In the genomic region with DNA sequence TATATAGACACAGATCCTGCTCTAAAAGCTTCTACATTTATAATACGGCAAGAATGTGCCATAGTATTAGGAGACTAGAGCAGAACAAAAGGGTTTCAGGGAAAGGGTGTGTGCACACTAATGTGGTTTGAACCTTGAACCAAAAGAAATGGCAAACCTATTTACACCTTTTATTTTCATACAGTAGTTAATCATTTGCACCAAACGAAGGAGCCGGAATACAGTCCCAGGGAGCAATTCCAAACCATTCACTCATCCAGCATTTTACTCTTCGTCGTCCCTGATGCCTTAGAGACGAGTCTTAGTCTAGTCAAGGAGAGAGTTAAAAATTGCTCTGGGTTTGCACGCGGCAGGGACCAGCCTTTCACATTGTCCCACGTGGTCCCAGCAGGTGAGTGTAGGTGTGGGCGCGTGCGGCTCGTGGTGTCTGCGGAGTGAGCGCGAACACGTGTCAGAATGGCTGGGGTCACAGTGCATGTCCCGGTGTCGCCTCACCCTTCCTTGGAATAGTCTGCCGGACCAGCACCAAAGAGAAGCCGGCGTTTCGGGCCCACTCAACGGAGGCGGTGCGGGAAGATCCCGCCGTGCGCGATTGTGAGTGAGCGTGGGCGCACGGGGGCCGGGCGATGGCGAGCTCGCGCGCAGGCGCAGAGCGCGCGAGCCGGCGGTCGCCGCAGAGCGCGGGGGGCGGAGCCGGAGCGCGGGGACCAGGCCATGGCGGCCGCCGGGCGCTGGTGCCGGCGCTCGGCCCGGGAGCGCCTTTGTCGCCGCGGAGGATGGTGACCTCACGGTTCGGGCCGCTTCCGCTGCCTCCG, we compare ENCODE assay signal across 8 mouse cellular contexts. TPM values are rescaled to one million over a fixed set of nuclear protein-coding genes. Genes with fewer than 3 reads are reported as not detected.
DNase-seq lines count a peak whose midpoint lies in the region; ATAC-seq lines count a peak whose summit lies in the region.

A gene (plus strand): TSS at position 684 of the 815 bp plus-strand sequence.

- peak; percentile 84 for DNase-seq in neural tube, embryonic 11.5 days (ENCODE audit: low spot score)
- DNase-seq in neural tube, embryonic 10.5 days (ENCODE audit: extremely low spot score, low spot score): no peak
- DNase-seq in embryonic facial prominence, embryonic 10.5 days (ENCODE audit: low spot score): peak; percentile 77
- peak; percentile 83 for DNase-seq in kidney, adult 11 months
- peak; percentile 69 for DNase-seq in left cerebral cortex, postnatal 4 days
- no peak for DNase-seq in midbrain, embryonic 11.5 days (ENCODE audit: low spot score, missing footprints)
- peak; percentile 79 for DNase-seq in spleen, adult 12 weeks (ENCODE audit: low spot score)

- no peaks in the 10 kb centered on the region for H3K36me3 ChIP-seq in neural tube, embryonic 11.5 days (ENCODE audit: control insufficient read depth, insufficient read depth, low read length)
- 0 out of 2 replicates have a peak, but pooled peaks cover 4% of the 10 kb centered on the region for H3K36me3 ChIP-seq in embryonic facial prominence, embryonic 10.5 days (replicated peaks)
- no peaks in the 10 kb centered on the region for H3K36me3 ChIP-seq in midbrain, embryonic 11.5 days (ENCODE audit: control insufficient read depth, insufficient read depth, low read length)

- peak within 1 kb of the TSS; percentile 95 for H3K4me3 ChIP-seq in neural tube, embryonic 11.5 days (ENCODE audit: low read depth, low read length)
- peak within 1 kb of the TSS; percentile 98 for H3K4me3 ChIP-seq in embryonic facial prominence, embryonic 10.5 days
- peak within 1 kb of the TSS; percentile 94 for H3K4me3 ChIP-seq in midbrain, embryonic 11.5 days (ENCODE audit: low read depth, low read length)

- peak within 1 kb of the TSS; percentile 96 for H3K9ac ChIP-seq in neural tube, embryonic 11.5 days (ENCODE audit: low read length)
- H3K9ac ChIP-seq in midbrain, embryonic 11.5 days (ENCODE audit: low read length): peak within 1 kb of the TSS; percentile 96

- WGBS in neural tube, embryonic 11.5 days: 1% methylated on average over 56 of the region's 70 CpGs
- 1% methylated on average over 70 of the region's 70 CpGs for WGBS in embryonic facial prominence, embryonic 10.5 days
- 2% methylated on average over 59 of the region's 70 CpGs for WGBS in midbrain, embryonic 11.5 days

- intact Hi-C loops in left cerebral cortex, postnatal 4 days (cut with DNase I): loop anchor here (5.0 kb wide), 1 partner anchor 46 kb away; a partner anchor contains a TSS

- H3K27me3 ChIP-seq in neural tube, embryonic 11.5 days (ENCODE audit: control insufficient read depth, insufficient read depth, low read length): no peaks in the 10 kb centered on the region
- H3K27me3 ChIP-seq in embryonic facial prominence, embryonic 10.5 days (replicated peaks; ENCODE audit: low read depth, poor library complexity, severe bottlenecking): no peaks in the 10 kb centered on the region
- no peaks in the 10 kb centered on the region for H3K27me3 ChIP-seq in midbrain, embryonic 11.5 days (ENCODE audit: control insufficient read depth, insufficient read depth, low read length)

- H3K9me3 ChIP-seq in neural tube, embryonic 11.5 days (ENCODE audit: control insufficient read depth, low read length): no peaks in the 10 kb centered on the region
- no peaks in the 10 kb centered on the region for H3K9me3 ChIP-seq in embryonic facial prominence, embryonic 10.5 days
- H3K9me3 ChIP-seq in midbrain, embryonic 11.5 days (ENCODE audit: control insufficient read depth, low read length): no peaks in the 10 kb centered on the region

- H3K4me1 ChIP-seq in neural tube, embryonic 11.5 days (ENCODE audit: control insufficient read depth, insufficient read depth, low read length): no peaks in the 10 kb centered on the region
- H3K4me1 ChIP-seq in embryonic facial prominence, embryonic 10.5 days: peaks cover 29% of the 10 kb centered on the region
- peaks cover 20% of the 10 kb centered on the region for H3K4me1 ChIP-seq in midbrain, embryonic 11.5 days (ENCODE audit: control insufficient read depth, insufficient read depth, low read length)

- ATAC-seq in neural tube, embryonic 11.5 days (ENCODE audit: insufficient read depth, low FRiP score, low TSS enrichment): peak; percentile 82
- peak; percentile 47 for ATAC-seq in granulocyte monocyte progenitor cell, adult 5-6 weeks (replicated peaks; ENCODE audit: poor library complexity, severe bottlenecking)
- ATAC-seq in midbrain, embryonic 11.5 days (ENCODE audit: low FRiP score): peak; percentile 87

- peak within 1 kb of the TSS; percentile 95 for H3K27ac ChIP-seq in neural tube, embryonic 11.5 days (ENCODE audit: low read depth, low read length)
- H3K27ac ChIP-seq in embryonic facial prominence, embryonic 10.5 days (replicated peaks): peak within 1 kb of the TSS; percentile 100
- H3K27ac ChIP-seq in midbrain, embryonic 11.5 days (ENCODE audit: low read depth, low read length): peak within 1 kb of the TSS; percentile 94

- peak within 1 kb of the TSS; percentile 58 for H3K4me2 ChIP-seq in neural tube, embryonic 11.5 days (ENCODE audit: low read depth)
- H3K4me2 ChIP-seq in midbrain, embryonic 11.5 days: peak within 1 kb of the TSS; percentile 64

RNA-seq across cellular contexts. Expression of the gene that starts here (rescaled TPM):
- 126 and 142 TPM in 2 replicates for polyA plus RNA-seq in neural tube, embryonic 11.5 days (2014; fragmentation: Nextera tagmentation; extraction: Ambion mirVana)
- 87.3 and 90.3 TPM in 2 replicates for polyA plus RNA-seq in embryonic facial prominence, embryonic 10.5 days (2016; fragmentation: Nextera tagmentation; extraction: Ambion mirVana)
- total RNA-seq in granulocyte monocyte progenitor cell, adult 5-6 weeks (2014; fragmentation: Nextera tagmentation): 18.9 and 20.7 TPM in 2 replicates
- 18.2 and 22.2 TPM in 2 replicates for total RNA-seq in granulocyte monocyte progenitor cell, adult 5-6 weeks (2017)
- 100 to 1,000 TPM in 1 of 2 experiments, 10 to 100 TPM in 1; 93.0 to 107 TPM for total RNA-seq in left cerebral cortex, postnatal 4 days (2021)
- 150 and 154 TPM in 2 replicates for polyA plus RNA-seq in midbrain, embryonic 11.5 days (2014; fragmentation: Nextera tagmentation; extraction: Ambion mirVana)

Comparison
In these comparisons a context has a peak if more than half of its experiments do, and no peak if none do; other contexts are left out.
1. RNA of the gene that starts here (total RNA-seq): 93.0 to 107 TPM in left cerebral cortex, postnatal 4 days; 18.2 to 22.2 TPM in granulocyte monocyte progenitor cell, adult 5-6 weeks; every median in the first group is over 4 times any median in the second.
2. DNase-seq: peak in neural tube, embryonic 11.5 days (single experiment), embryonic facial prominence, embryonic 10.5 days (single experiment), kidney, adult 11 months (single experiment), left cerebral cortex, postnatal 4 days (single experiment) and spleen, adult 12 weeks (single experiment); none in neural tube, embryonic 10.5 days (single experiment) and midbrain, embryonic 11.5 days (single experiment).
3. Peak in every context shown above with its lines, with median percentiles within 50 percentile points of each other: ATAC-seq, H3K27ac ChIP-seq and H3K4me3 ChIP-seq.